32 mouse cellular contexts compared by ENCODE assay signal in genomic region chr15:56030007-56030406, GRCm38 (mm10).
"Had no signal": no experiment of that assay in that cellular context is flagged by ENCODE, and none has a peak within 500 bp of the region (broad histone marks: within the 10 kb centered on the region; RNA-seq: fewer than 3 reads in every experiment).

No protein-coding gene starts in this region.

- H3K27ac ChIP-seq: limb, embryonic 10.5 days; limb, embryonic 12.5 days; limb, embryonic 13.5 days; limb, embryonic 15.5 days; liver, embryonic 12.5 days; liver, embryonic 13.5 days; liver, embryonic 14.5 days; liver, embryonic 15.5 days; lung, embryonic 15.5 days; macrophage; midbrain, embryonic 10.5 days; midbrain, embryonic 12.5 days; midbrain, embryonic 13.5 days; midbrain, embryonic 15.5 days; neural tube, embryonic 12.5 days had no signal

- H3K4me2 ChIP-seq: limb, embryonic 12.5 days; limb, embryonic 13.5 days; limb, embryonic 15.5 days; liver, embryonic 11.5 days; liver, embryonic 12.5 days; liver, embryonic 13.5 days; liver, embryonic 15.5 days; lung, embryonic 14.5 days; lung, embryonic 15.5 days; midbrain, embryonic 11.5 days; midbrain, embryonic 12.5 days; midbrain, embryonic 13.5 days; midbrain, embryonic 15.5 days; neural tube, embryonic 12.5 days had no signal

- H3K27me3 ChIP-seq: limb, embryonic 12.5 days; limb, embryonic 13.5 days; limb, embryonic 15.5 days; liver, embryonic 12.5 days; liver, embryonic 13.5 days; liver, embryonic 15.5 days; lung, embryonic 15.5 days; megakaryocyte, embryonic 14.5 days; midbrain, embryonic 12.5 days; midbrain, embryonic 15.5 days; neural tube, embryonic 12.5 days had no signal

- H3K36me3 ChIP-seq: limb, embryonic 10.5 days; limb, embryonic 12.5 days; limb, embryonic 13.5 days; limb, embryonic 15.5 days; liver, embryonic 12.5 days; liver, embryonic 13.5 days; liver, embryonic 15.5 days; lung, embryonic 15.5 days; midbrain, embryonic 10.5 days; midbrain, embryonic 12.5 days; midbrain, embryonic 13.5 days; midbrain, embryonic 15.5 days; neural tube, embryonic 12.5 days had no signal

- H3K4me1 ChIP-seq: limb, embryonic 10.5 days; limb, embryonic 12.5 days; limb, embryonic 13.5 days; limb, embryonic 15.5 days; liver, embryonic 12.5 days; liver, embryonic 13.5 days; liver, embryonic 15.5 days; lung, embryonic 15.5 days; midbrain, embryonic 15.5 days had no signal

- H3K4me3 ChIP-seq: limb, embryonic 10.5 days; limb, embryonic 12.5 days; limb, embryonic 13.5 days; limb, embryonic 15.5 days; liver, embryonic 12.5 days; liver, embryonic 13.5 days; liver, embryonic 15.5 days; lung, embryonic 15.5 days; megakaryocyte, embryonic 14.5 days; midbrain, embryonic 10.5 days; midbrain, embryonic 12.5 days; midbrain, embryonic 13.5 days; midbrain, embryonic 15.5 days; myocyte; neural tube, embryonic 12.5 days had no signal

- ATAC-seq: liver, embryonic 12.5 days; liver, postnatal 0 days; lung, postnatal 0 days; midbrain, embryonic 13.5 days; midbrain, embryonic 15.5 days; midbrain, embryonic 16.5 days had no signal

- H3K9ac ChIP-seq: limb, embryonic 12.5 days; limb, embryonic 13.5 days; limb, embryonic 15.5 days; liver, embryonic 12.5 days; liver, embryonic 13.5 days; liver, embryonic 14.5 days; liver, embryonic 15.5 days; liver, postnatal 0 days; lung, embryonic 14.5 days; lung, embryonic 15.5 days; midbrain, embryonic 12.5 days; midbrain, embryonic 13.5 days; midbrain, embryonic 15.5 days; neural tube, embryonic 12.5 days had no signal

- H3K9me3 ChIP-seq: limb, embryonic 12.5 days; limb, embryonic 13.5 days; limb, embryonic 15.5 days; liver, embryonic 13.5 days; liver, embryonic 15.5 days; lung, embryonic 15.5 days; midbrain, embryonic 15.5 days had no signal

- DNase-seq: left cerebral cortex, postnatal 4 days; liver; liver, embryonic 13.5 days; liver, postnatal 0 days; lung, adult 18-20 months; lung, adult 2 months; lung, embryonic 14.5 days; lung, postnatal 10 days; lung, postnatal 14 days; lung, postnatal 36 days; lung, postnatal 4 days; midbrain, embryonic 14.5 days had no signal
